Mouse (Mus musculus): ENCODE results near the gene Eif4a1. TPM values are rescaled to one million over a fixed set of nuclear protein-coding genes. Genes with fewer than 3 reads are reported as not detected.
"Not testable (repeated sequence)": the region's sequence is repeated elsewhere in the genome, so short reads cannot be mapped to it uniquely, and the experiment has no call there.

Eif4a1 gene
- polyA plus RNA-seq, 1 experiment from 2014 or later = 481 TPM

DNA sequence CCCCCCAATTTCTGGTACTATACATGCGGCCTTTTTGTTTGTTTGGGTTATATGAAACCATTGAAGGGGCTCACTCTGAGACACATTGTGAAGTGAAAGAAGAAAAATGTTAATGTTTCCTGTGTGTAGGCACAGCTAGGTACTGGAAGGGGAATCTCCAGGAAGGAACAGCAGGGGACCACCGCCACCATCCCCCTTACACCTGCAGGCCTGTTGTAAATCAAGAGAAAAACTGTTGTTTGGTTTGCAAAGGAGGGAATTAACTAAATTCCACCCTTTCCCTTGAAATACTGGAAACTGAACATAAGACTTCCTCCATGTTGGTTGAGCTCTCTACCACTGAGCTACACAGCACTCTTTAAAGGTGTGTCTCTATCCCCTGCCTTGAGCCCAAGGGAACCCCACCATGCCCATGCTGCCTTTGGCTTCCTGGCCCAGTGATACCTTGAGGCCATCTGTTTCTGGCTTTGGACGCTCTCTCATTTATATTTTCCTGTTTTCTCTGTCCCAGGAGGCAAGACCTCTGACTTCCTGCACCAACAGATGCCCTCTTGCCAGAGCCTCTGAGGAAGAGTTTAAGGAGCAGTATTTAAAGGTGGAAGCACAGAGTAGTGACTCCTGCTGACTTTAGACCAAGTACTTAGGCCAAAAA, 36.5 kb upstream of the Eif4a1 start:
- no peaks in the 10 kb centered on the region for H3K9me3 ChIP-seq
- DNase-seq (ENCODE audit: low spot score) = no peak
- no peaks in the 10 kb centered on the region for H3K36me3 ChIP-seq
- no peaks in the 10 kb centered on the region for H3K27me3 ChIP-seq (ENCODE audit: insufficient read depth, poor library complexity, severe bottlenecking)
- 79% methylated on average over 3 of the region's 3 CpGs for whole genome bisulfite sequencing
- peaks cover 20% of the 10 kb centered on the region for H3K4me1 ChIP-seq
- no peak overlapping the region for H3K4me3 ChIP-seq
- H3K27ac ChIP-seq = 0 out of 2 replicates have a peak overlapping the region, but pooled peaks have one; percentile 70

GRCm38 (mm10) chr11:69707873-69708381, 35.7 kb upstream of the Eif4a1 start:
- Histone ChIP-seq H3K27me3 (ENCODE audit: insufficient read depth, poor library complexity, severe bottlenecking) (no peaks in the 10 kb centered on the region), H3K9me3 (no peaks in the 10 kb centered on the region)

GRCm38 (mm10) chr11:69707480-69707847, 35.2 kb upstream of the Eif4a1 start:
- peaks cover 16% of the 10 kb centered on the region for H3K4me1 ChIP-seq
- H3K27me3 ChIP-seq (ENCODE audit: insufficient read depth, poor library complexity, severe bottlenecking) = no peaks in the 10 kb centered on the region
- no peaks in the 10 kb centered on the region for H3K9me3 ChIP-seq
- no peak overlapping the region for H3K4me3 ChIP-seq
- DNase-seq (ENCODE audit: low spot score) = no peak
- no peak overlapping the region for H3K27ac ChIP-seq
- no peaks in the 10 kb centered on the region for H3K36me3 ChIP-seq
- 88% methylated on average over 4 of the region's 4 CpGs for WGBS

More at GRCm38 (mm10) chr11:69707873-69708381, 35.7 kb upstream of the Eif4a1 start:
- H3K4me1 ChIP-seq = peaks cover 16% of the 10 kb centered on the region
- no peaks in the 10 kb centered on the region for H3K36me3 ChIP-seq
- H3K27ac ChIP-seq = no peak overlapping the region
- DNase-seq (ENCODE audit: low spot score) = no peak
- WGBS = 83% methylated on average over 4 of the region's 4 CpGs
- H3K4me3 ChIP-seq = no peak overlapping the region

GRCm38 (mm10) chr11:69706775-69707479, 34.7 kb upstream of the Eif4a1 start:
- 49% methylated on average over 6 of the region's 6 CpGs for WGBS
- H3K27ac ChIP-seq = no peak overlapping the region
- no peaks in the 10 kb centered on the region for H3K9me3 ChIP-seq
- H3K4me3 ChIP-seq = no peak overlapping the region
- H3K4me1 ChIP-seq = peaks cover 16% of the 10 kb centered on the region
- no peak for DNase-seq (ENCODE audit: low spot score)
- H3K27me3 ChIP-seq (ENCODE audit: insufficient read depth, poor library complexity, severe bottlenecking) = no peaks in the 10 kb centered on the region
- H3K36me3 ChIP-seq = no peaks in the 10 kb centered on the region

DNA sequence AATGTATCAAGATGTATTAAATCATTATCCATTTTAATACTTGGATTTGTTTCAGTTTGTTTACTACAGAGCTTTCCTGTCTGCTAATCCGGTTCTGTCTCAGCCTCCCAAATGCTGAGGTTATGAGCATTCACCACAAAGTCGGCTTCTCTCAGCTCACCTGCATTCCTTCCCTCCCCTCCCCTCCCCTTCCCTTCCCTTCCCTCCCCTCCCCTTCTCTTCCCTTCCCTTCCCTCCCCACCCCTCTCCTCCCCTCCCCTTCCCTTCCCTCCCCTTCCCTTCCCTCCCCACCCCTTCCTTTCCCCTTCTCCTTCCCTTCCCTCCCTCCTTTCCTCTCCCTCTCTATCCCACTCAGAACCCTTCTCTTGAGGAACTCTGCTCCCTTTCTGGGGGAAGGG, 32.4 kb upstream of the Eif4a1 start:
- no peaks in the 10 kb centered on the region for H3K27me3 ChIP-seq (ENCODE audit: insufficient read depth, poor library complexity, severe bottlenecking)
- no peak overlapping the region for H3K27ac ChIP-seq
- DNase-seq (ENCODE audit: low spot score) = no peak
- peaks cover 27% of the 10 kb centered on the region for H3K4me1 ChIP-seq
- no peaks in the 10 kb centered on the region for H3K9me3 ChIP-seq
- 42% methylated on average over 2 of the region's 2 CpGs for WGBS
- H3K4me3 ChIP-seq = no peak overlapping the region
- H3K36me3 ChIP-seq = no peaks in the 10 kb centered on the region

GRCm38 (mm10) chr11:69703814-69704612, 31.8 kb upstream of the Eif4a1 start:
- Histone ChIP-seq H3K4me1 (peaks cover 24% of the 10 kb centered on the region), H3K4me3 (no peak overlapping the region), H3K27me3 (ENCODE audit: insufficient read depth, poor library complexity, severe bottlenecking) (no peaks in the 10 kb centered on the region), H3K27ac (no peak overlapping the region), H3K9me3 (no peaks in the 10 kb centered on the region), H3K36me3 (no peaks in the 10 kb centered on the region)
- 68% methylated on average over 8 of the region's 8 CpGs for WGBS
- DNase-seq (ENCODE audit: low spot score) = no peak

- H3K27me3 ChIP-seq (ENCODE audit: insufficient read depth, poor library complexity, severe bottlenecking); H3K9me3 ChIP-seq; H3K36me3 ChIP-seq; H3K4me3 ChIP-seq; DNase-seq (ENCODE audit: low spot score); H3K27ac ChIP-seq: not testable (repeated sequence)
- WGBS = 77% methylated on average over 3 of the region's 3 CpGs
- H3K4me1 ChIP-seq = peaks cover 17% of the 10 kb centered on the region
These were observed 31.2 kb upstream of the Eif4a1 start for GRCm38 (mm10) chr11:69703381-69703780.

GRCm38 (mm10) chr11:69702886-69703285, 30.7 kb upstream of the Eif4a1 start:
- DNase-seq (ENCODE audit: low spot score); H3K27me3 ChIP-seq (ENCODE audit: insufficient read depth, poor library complexity, severe bottlenecking); H3K27ac ChIP-seq; H3K9me3 ChIP-seq; H3K36me3 ChIP-seq; H3K4me3 ChIP-seq: not testable (repeated sequence)
- peaks cover 17% of the 10 kb centered on the region for H3K4me1 ChIP-seq
- 94% methylated on average over 10 of the region's 10 CpGs for WGBS

GRCm38 (mm10) chr11:69699595-69699994, 27.4 kb upstream of the Eif4a1 start:
- Histone ChIP-seq H3K27me3 (ENCODE audit: insufficient read depth, poor library complexity, severe bottlenecking) (no peaks in the 10 kb centered on the region), H3K4me3 (0 out of 2 replicates have a peak overlapping the region, but pooled peaks have one; percentile 15), H3K9me3 (no peaks in the 10 kb centered on the region), H3K36me3 (no peaks in the 10 kb centered on the region), H3K4me1 (peaks cover 33% of the 10 kb centered on the region), H3K27ac (peak overlapping the region; percentile 56; the same call in 1 of the 2 replicates)
- no peak for DNase-seq (ENCODE audit: low spot score)
- 22% methylated on average over 1 of the region's 1 CpGs for WGBS

DNA sequence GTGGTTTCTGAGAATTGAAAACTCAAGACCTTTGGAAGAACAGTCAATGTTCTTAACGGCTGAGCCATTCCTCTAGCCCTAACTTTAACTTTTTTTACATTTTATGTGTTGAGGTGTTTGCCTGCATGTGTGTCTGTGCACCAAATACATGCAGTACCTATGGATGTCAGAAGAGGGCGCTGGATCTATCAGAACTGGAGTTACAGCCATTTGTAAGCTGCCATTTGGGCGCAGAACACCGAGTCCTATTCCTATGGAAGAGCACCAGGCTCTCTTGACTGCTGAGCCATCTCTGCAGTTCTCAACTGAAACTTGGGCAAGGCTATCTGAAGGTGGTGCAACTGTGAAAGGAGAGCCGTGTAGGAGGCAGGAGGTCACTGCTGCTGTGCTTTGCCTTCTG, 26.4 kb upstream of the Eif4a1 start:
- no peaks in the 10 kb centered on the region for H3K36me3 ChIP-seq
- peaks cover 33% of the 10 kb centered on the region for H3K4me1 ChIP-seq
- no peak for DNase-seq (ENCODE audit: low spot score)
- H3K9me3 ChIP-seq = no peaks in the 10 kb centered on the region
- no peaks in the 10 kb centered on the region for H3K27me3 ChIP-seq (ENCODE audit: insufficient read depth, poor library complexity, severe bottlenecking)
- 72% methylated on average over 5 of the region's 5 CpGs for WGBS
- H3K4me3 ChIP-seq = no peak overlapping the region
- H3K27ac ChIP-seq = no peak overlapping the region

- Histone ChIP-seq H3K27me3 (ENCODE audit: insufficient read depth, poor library complexity, severe bottlenecking) (no peaks in the 10 kb centered on the region), H3K27ac (no peak overlapping the region), H3K36me3 (no peaks in the 10 kb centered on the region), H3K9me3 (no peaks in the 10 kb centered on the region), H3K4me3 (no peak overlapping the region), H3K4me1 (peaks cover 40% of the 10 kb centered on the region)
- DNase-seq (ENCODE audit: low spot score) = no peak
- WGBS = 83% methylated on average over 3 of the region's 3 CpGs
These were observed 25.2 kb upstream of the Eif4a1 start for GRCm38 (mm10) chr11:69697396-69697795.

- WGBS = under 1% methylated on average over 40 of the region's 41 CpGs
- Histone ChIP-seq H3K4me3 (peak within 1 kb of the TSS; percentile 79), H3K36me3 (no peaks in the 10 kb centered on the region), H3K27ac (peak within 1 kb of the TSS; percentile 93), H3K4me1 (peaks cover 37% of the 10 kb centered on the region), H3K27me3 (ENCODE audit: insufficient read depth, poor library complexity, severe bottlenecking) (no peaks in the 10 kb centered on the region), H3K9me3 (no peaks in the 10 kb centered on the region)
- peak; percentile 83 for DNase-seq (ENCODE audit: low spot score)
These were observed 23.3 kb upstream of the Eif4a1 start, which contains the start of the genes Tnfsf12 and Tnfsfm13 for GRCm38 (mm10) chr11:69695361-69696181. Tnfsf12 (minus strand) TSS chr11:69695849. Tnfsfm13 (minus strand) TSS chr11:69696098.
